Mouse (Mus musculus) retina, adult 2 months (tissue): ENCODE measurements around the gene Srrm3.
A peak's percentile ranks its signal among the peaks of the same experiment; 100 is the strongest.

ENCODE experiments used
- DNase-seq: peaks from one replicate; pipeline ENCODE4 v3.0.0-alpha.2; 2012; ENCODE audit warnings: low read depth, low spot score

Srrm3 gene

GRCm38 (mm10) chr5:135903551-135904151 is 97.0 kb downstream of the Srrm3 start:
- peak; percentile 91 for DNase-seq

DNA sequence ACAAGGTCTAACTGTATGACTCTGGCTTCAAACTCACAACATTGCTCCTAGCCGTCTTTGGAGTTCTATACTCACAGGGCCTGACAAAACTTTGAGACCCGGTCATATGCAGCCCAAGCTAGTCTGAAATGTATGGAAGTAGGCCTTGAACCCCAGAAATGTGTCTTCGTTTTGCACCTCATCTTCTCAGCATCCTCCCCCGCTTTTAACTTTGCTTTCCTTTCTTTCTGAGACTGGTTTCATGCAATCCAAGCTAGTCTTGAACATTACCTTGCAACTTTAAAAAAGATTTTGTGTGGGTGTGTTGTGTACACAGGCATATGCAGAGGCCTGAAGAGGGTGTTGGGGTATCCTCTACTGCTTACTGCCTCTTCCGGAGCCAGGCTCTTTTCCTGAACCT is 97.6 kb downstream of the Srrm3 start:
- DNase-seq: no peak

DNA sequence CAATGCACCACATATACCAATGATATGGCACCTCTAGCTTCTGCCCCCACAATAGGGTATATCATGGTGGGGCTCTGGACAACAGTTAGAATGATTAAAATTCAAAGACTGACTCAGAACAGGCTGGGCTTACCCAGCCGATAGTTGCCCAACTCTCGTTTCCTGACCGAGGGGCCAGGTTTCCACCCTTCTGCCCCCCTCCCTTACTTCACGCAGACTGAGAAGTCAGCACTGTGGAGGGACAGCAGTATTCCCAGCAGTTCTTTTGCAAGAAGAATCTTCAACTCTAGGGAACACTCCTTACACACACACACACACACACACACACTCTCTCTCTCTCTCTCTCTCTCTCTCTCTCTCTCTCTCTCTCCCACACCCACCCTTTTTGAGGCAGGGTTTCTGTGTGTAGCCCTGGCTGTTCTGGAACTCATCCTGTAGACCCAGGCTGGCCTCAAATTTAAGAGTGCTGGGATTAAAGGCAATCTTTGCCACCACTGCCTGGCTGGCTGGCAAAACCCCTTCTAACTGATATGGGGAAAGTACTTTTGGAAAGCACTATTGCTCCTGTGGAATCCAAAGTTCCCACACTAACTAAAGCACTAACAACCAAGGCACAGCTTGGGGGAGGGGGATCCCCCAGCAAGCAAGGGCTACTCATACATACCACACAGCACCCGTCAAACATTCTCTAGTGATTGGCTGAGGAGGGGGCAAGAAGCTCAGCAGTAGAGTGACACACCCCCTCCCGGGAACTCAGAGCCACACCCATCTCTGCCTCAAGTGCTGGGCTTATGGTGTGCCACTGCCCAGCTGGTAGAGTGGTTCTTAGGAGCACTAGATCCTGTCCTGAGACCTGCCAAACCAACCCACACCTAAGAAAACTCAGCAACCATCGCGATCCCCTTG is 98.9 kb downstream of the Srrm3 start:
- no peak for DNase-seq

DNA sequence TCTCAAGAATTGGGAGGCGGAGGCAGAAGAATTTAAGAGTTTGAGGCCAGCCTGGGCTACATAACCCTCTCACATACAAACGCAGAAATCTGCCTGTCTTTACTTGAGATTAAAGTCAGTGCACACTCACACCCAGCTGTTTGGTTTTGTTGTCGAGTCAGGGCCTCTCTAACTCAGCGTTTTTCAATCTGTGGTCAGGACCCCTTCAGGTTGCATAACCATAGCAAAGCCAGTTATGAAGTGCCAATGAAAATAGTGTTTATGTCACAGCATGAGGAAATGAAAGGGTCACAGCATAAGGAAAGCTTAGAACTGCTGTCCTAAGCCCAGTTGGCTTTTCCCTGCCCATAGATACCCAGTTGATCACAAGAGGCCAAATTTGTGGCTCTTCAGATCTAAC is 100.2 kb downstream of the Srrm3 start:
- DNase-seq: no peak

DNA sequence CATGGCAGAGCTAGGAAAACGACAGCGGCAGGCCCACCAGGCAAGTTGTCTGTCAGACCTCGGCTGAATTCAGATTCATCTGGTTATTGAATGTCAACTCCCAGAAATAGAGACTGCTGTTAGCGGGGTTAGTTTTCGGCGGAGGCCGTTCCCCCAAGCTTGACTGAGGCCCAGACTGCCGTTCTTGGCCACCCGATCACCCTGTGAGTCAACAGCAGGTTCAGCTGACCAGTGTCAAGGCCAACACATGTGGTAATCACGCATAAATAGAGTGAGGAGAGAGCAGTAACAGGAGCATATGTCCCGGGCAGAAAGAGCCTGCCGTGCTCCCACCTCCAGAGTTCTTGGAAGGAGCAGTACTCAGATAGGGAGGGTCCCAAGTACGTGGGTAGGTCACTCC is 100.6 kb downstream of the Srrm3 start:
- no peak for DNase-seq

GRCm38 (mm10) chr5:135908185-135908584 is 101.5 kb downstream of the Srrm3 start:
- no peak for DNase-seq

DNA sequence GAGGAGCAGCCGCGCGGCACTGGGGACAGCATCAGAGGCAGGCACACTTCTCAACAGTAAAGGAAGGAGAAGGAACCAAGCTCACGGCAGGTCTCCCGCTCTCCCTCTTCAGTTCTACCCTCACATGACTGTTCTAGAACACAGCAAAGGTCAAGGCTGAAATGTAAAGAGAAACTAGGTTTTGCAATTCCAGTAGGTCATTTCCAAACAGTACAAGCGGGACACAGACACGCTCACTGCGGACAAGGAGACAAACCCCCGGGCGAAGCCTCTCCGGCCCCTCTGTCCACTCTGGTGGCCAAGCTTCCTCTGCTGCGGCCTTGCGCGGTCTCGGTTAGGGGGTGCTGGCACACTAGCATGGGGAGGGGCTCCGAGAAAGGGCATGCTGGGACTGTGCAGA is 102.3 kb downstream of the Srrm3 start:
- DNase-seq: no peak

GRCm38 (mm10) chr5:135909646-135910045 is 103.0 kb downstream of the Srrm3 start:
- DNase-seq: no peak

DNA sequence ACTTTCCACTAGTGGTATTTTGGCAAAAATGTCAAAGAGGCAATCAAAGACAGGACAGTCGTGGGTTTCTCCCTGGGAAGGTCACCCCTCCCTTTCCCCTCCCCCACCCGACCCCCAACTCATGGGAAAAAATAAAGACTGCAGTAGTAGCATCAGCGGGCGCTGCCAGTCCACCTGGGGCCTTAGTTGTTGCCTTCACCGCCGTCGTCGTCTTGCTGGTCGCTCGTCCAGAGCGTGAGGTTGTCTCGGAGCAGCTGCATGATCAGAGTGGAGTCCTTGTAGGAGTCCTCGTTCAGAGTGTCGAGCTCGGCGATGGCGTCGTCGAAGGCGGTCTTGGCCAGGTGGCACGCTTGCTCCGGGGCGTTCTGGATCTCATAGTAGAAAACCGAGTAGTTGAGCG is 104.1 kb downstream of the Srrm3 start:
- DNase-seq: no peak

GRCm38 (mm10) chr5:135911633-135912220 is 105.0 kb downstream of the Srrm3 start:
- DNase-seq: no peak

DNA sequence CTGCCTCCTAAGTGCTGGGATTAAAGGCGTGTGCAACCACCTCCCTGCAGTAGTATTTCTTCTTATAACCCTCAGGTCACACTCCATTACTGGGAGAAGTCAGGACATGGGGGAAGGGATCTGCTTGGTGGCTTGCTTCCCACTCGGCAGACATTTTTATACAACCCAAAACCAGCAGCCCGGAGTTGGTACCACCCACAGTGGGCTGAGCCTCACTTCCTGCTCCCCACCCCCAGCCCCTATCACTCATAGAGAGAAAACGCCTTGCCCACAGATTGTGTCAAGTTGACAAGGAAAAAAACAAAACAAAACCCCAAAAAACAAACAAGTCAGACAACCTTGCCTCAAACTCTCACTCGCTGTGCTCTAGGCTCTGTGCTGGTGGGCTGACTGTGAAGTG is 106.5 kb downstream of the Srrm3 start:
- DNase-seq: no peak

DNA sequence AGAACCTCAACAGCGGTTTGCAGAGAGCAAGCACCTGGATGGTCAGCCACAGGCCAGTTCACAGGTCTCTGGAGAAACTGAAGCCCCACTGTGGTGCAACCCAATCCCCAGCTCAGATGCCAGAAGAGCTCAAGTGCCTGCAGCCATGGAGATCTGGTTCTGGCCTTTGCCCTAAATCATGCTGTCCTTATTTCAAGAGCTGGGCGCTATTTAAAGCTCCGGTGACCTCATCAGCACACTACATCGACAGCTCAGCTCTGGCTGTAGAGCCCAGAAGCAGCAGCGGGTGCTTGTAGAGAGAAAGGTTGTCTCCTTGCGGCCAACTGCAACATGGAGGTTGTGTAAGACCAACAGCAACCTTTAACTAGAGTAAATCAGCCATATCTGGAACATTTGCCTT is 107.5 kb downstream of the Srrm3 start:
- no peak for DNase-seq

DNA sequence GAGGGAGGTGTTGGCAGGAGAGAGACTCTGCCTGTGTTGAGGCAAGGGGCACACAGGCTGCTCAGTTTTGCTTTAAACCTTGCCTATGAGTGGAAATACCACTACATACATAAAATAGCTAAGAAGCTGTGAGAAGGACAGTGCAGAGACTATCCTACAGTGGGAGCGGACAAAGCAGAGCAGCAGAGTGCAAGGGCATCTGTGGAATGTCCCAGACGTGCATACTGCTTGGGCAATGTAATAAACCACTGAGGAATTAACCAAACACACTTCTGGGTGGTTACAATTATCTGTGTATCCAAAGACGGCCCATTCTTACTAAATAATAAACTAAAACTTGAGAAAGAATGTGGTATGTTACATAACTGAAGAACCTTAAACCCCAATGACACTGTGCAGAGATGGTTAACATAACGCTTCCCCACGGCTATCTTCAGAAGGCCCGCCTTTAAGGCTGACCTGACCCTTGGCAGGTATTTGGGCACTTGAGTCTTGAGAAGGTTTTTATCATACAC is 109.4 kb downstream of the Srrm3 start:
- DNase-seq: no peak

GRCm38 (mm10) chr5:135916601-135917000 is 109.9 kb downstream of the Srrm3 start:
- DNase-seq: no peak

- no peak for DNase-seq
Measured at GRCm38 (mm10) chr5:135917327-135918058, 110.8 kb downstream of the Srrm3 start.

- no peak for DNase-seq
Measured at GRCm38 (mm10) chr5:135918059-135918437, 111.4 kb downstream of the Srrm3 start.

DNA sequence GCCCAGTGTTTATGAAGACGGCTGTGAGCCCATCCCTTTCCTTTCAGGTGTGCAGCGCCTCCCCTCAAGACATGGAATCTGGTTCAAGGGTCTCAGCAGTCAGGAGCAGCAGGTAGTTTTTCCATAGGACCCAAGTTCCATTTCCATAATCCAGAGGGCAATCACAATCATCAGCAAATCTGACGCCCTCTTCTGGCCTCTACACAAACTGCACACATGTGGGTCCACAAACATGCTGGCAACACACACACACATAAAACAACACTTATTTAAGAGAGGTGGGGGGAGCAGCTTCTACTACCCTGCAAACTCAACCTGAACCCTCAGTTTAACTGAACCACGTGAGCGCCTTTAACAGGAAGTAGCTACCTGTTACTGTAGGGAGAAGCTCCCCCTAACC is 111.9 kb downstream of the Srrm3 start:
- no peak for DNase-seq

- no peak for DNase-seq
Measured at GRCm38 (mm10) chr5:135919902-135920301, 113.2 kb downstream of the Srrm3 start.

DNA sequence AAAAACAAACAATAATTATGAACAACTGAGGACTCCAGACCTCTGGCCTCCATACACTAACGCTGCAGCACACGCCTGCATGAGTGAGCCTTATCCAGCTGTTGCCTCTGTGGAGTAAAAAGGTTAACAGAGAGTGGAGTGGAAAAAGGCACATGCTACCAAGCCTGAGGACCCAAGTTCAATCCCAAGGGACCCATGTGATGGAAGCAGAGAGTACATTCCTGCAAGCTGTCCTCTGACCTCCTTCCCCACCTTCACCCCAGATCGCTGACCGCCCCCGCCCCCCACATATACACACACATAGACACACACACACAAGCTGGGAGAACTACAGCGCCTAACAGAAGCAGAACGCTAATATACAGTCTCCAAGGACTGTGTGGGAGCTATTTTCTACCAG is 117.2 kb downstream of the Srrm3 start:
- DNase-seq: no peak
